In the genomic region with DNA sequence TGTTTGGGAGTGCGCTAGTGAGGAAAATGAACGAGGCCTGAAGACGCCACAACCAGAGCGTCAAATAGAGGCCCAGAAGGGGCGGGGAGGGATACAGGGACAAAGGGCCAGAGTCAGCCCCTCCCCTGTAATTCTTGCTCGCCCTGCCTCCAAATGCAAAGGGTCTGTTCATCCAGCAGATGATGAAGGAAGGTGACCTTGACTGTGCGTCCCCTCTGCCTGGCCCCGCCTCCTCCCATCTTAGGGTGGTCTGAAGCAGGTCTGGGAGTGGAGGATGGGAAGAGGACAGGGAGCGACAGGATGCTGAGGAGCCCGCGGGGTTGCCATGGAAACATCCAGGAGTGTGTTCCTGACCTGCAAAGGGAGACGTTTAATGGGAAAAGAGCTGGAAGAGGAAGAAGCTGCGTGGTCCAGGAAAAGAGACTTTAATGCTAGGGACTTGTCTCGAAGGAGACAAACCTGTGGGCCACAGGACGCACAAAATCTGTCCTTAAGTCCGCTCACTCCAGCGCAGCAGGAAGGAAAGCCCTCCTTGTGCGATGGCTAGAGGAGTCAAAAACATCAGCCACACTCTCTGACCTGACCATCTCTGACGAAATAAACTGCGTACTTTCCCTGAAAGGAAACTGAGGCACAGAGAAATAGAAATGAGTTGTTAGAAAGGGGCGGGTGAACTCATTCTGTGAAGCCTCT, we compare ENCODE assay signal across 7 mouse cellular contexts. TPM values are rescaled to one million over a fixed set of nuclear protein-coding genes. Genes with fewer than 3 reads are reported as not detected.
DNase-seq lines count a peak whose midpoint lies in the region; TF ChIP-seq lines count a peak whose summit lies in the region.

No protein-coding gene starts in this region.

- H3K4me3 ChIP-seq in ES-Bruce4 (ENCODE audit: low read depth, low read length) = peak overlapping the region; percentile 12; the same call in 1 of the 2 replicates
- H3K4me3 ChIP-seq in hindbrain, embryonic 10.5 days = peak overlapping the region; percentile 41
- peak overlapping the region; percentile 44 for H3K4me3 ChIP-seq in midbrain, embryonic 10.5 days

- no peaks in the 10 kb centered on the region for H3K9me3 ChIP-seq in ES-Bruce4 (replicated peaks; ENCODE audit: control insufficient read depth, insufficient read depth, low read length, poor library complexity, severe bottlenecking)
- H3K9me3 ChIP-seq in hindbrain, embryonic 10.5 days = no peaks in the 10 kb centered on the region
- no peaks in the 10 kb centered on the region for H3K9me3 ChIP-seq in midbrain, embryonic 10.5 days (replicated peaks)

- no peak for TF ChIP-seq POLR2A in ES-Bruce4 (IDR thresholded peaks at IDR 0.05; ENCODE audit: insufficient read depth, low read length)

- no peaks in the 10 kb centered on the region for H3K27me3 ChIP-seq in ES-Bruce4 (ENCODE audit: control insufficient read depth, insufficient read depth, low read length, poor library complexity, severe bottlenecking)
- H3K27me3 ChIP-seq in hindbrain, embryonic 10.5 days (ENCODE audit: insufficient read depth, poor library complexity, severe bottlenecking) = peaks cover 64% of the 10 kb centered on the region
- peaks cover 46% of the 10 kb centered on the region for H3K27me3 ChIP-seq in midbrain, embryonic 10.5 days (ENCODE audit: low read depth, poor library complexity, severe bottlenecking)

- no peaks in the 10 kb centered on the region for H3K36me3 ChIP-seq in ES-Bruce4 (ENCODE audit: control insufficient read depth, insufficient read depth, low read length, poor library complexity, severe bottlenecking)
- no peaks in the 10 kb centered on the region for H3K36me3 ChIP-seq in hindbrain, embryonic 10.5 days
- no peaks in the 10 kb centered on the region for H3K36me3 ChIP-seq in midbrain, embryonic 10.5 days

- TF ChIP-seq CTCF in ES-Bruce4 (IDR thresholded peaks at IDR 0.05; ENCODE audit: low read depth, low read length) = no peak

- DNase-seq in R1 (ENCODE audit: low read depth, low spot score) = peak; percentile 96
- peak; percentile 72 for DNase-seq in hindbrain, embryonic 10.5 days (ENCODE audit: low spot score)
- DNase-seq in midbrain, embryonic 10.5 days (ENCODE audit: low spot score) = peak; percentile 63
- DNase-seq in telencephalon, adult 2 months (ENCODE audit: low read depth, low spot score) = peak; percentile 38
- DNase-seq in ovary, postnatal 10 days (ENCODE audit: low spot score) = no peak
- no peak for DNase-seq in thymus, postnatal 0 days (ENCODE audit: low spot score)

- H3K9ac ChIP-seq in ES-Bruce4 (ENCODE audit: low read depth, poor library complexity, severe bottlenecking) = no peak overlapping the region

- H3K27ac ChIP-seq in ES-Bruce4 (ENCODE audit: insufficient read depth, low read length) = no peak overlapping the region
- H3K27ac ChIP-seq in hindbrain, embryonic 10.5 days = peak overlapping the region; percentile 83
- peak overlapping the region; percentile 74 for H3K27ac ChIP-seq in midbrain, embryonic 10.5 days (replicated peaks)

- 2% methylated on average over 21 of the region's 21 CpGs for WGBS in hindbrain, embryonic 10.5 days
- WGBS in midbrain, embryonic 10.5 days = 2% methylated on average over 21 of the region's 21 CpGs

- peak; percentile 74; the same call in 1 of the 2 replicates for TF ChIP-seq EP300 in ES-Bruce4 (IDR thresholded peaks at IDR 0.05; ENCODE audit: insufficient read depth, low read depth, low read length)

- H3K4me1 ChIP-seq in ES-Bruce4 (ENCODE audit: control insufficient read depth, insufficient read depth, low read length) = peaks cover 3% of the 10 kb centered on the region
- peaks cover 31% of the 10 kb centered on the region for H3K4me1 ChIP-seq in hindbrain, embryonic 10.5 days (replicated peaks)
- H3K4me1 ChIP-seq in midbrain, embryonic 10.5 days = peaks cover 26% of the 10 kb centered on the region

RNA-seq across cellular contexts. Expression of gene Nrsn2, which starts 0.6 kb away (rescaled TPM):
- 1.1 TPM in 1 of 2 replicates, not detected in the other for polyA plus RNA-seq in ES-Bruce4 (2011; ENCODE audit: insufficient read depth, insufficient read length, low read depth, missing spikeins)
- 1.4 and 5.1 TPM in 2 replicates for polyA plus RNA-seq in hindbrain, embryonic 10.5 days (2016; fragmentation: Nextera tagmentation; extraction: Ambion mirVana)
- 1.3 and 3.7 TPM in 2 replicates for polyA plus RNA-seq in midbrain, embryonic 10.5 days (2016; fragmentation: Nextera tagmentation; extraction: Ambion mirVana)
- polyA plus RNA-seq in thymus, postnatal 0 days (2015; fragmentation: Nextera tagmentation; extraction: Ambion mirVana) = not detected in 2 replicates

RNA-seq across cellular contexts. Expression of gene Sox12, which starts 22.1 kb away (rescaled TPM):
- polyA plus RNA-seq in ES-Bruce4 (2011; ENCODE audit: insufficient read depth, insufficient read length, low read depth, missing spikeins) = 27.5 and 31.3 TPM in 2 replicates
- polyA plus RNA-seq in hindbrain, embryonic 10.5 days (2016; fragmentation: Nextera tagmentation; extraction: Ambion mirVana) = 9.5 and 11.1 TPM in 2 replicates
- polyA plus RNA-seq in midbrain, embryonic 10.5 days (2016; fragmentation: Nextera tagmentation; extraction: Ambion mirVana) = 8.6 and 9.2 TPM in 2 replicates
- polyA plus RNA-seq in thymus, postnatal 0 days (2015; fragmentation: Nextera tagmentation; extraction: Ambion mirVana) = 0.91 and 1.2 TPM in 2 replicates

RNA-seq across cellular contexts. Expression of gene Trib3, which starts 32.0 kb away (rescaled TPM):
- polyA plus RNA-seq in ES-Bruce4 (2011; ENCODE audit: insufficient read depth, insufficient read length, low read depth, missing spikeins) = 11.4 and 12.3 TPM in 2 replicates
- polyA plus RNA-seq in hindbrain, embryonic 10.5 days (2016; fragmentation: Nextera tagmentation; extraction: Ambion mirVana) = 1.3 and 3.0 TPM in 2 replicates
- polyA plus RNA-seq in midbrain, embryonic 10.5 days (2016; fragmentation: Nextera tagmentation; extraction: Ambion mirVana) = 2.2 and 2.8 TPM in 2 replicates
- polyA plus RNA-seq in thymus, postnatal 0 days (2015; fragmentation: Nextera tagmentation; extraction: Ambion mirVana) = 1.4 and 1.6 TPM in 2 replicates

RNA-seq across cellular contexts. Expression of gene Zcchc3, which starts 39.0 kb away (rescaled TPM):
- polyA plus RNA-seq in ES-Bruce4 (2011; ENCODE audit: insufficient read depth, insufficient read length, low read depth, missing spikeins) = 26.7 and 30.6 TPM in 2 replicates
- polyA plus RNA-seq in hindbrain, embryonic 10.5 days (2016; fragmentation: Nextera tagmentation; extraction: Ambion mirVana) = 45.9 and 47.9 TPM in 2 replicates
- 47.7 and 49.8 TPM in 2 replicates for polyA plus RNA-seq in midbrain, embryonic 10.5 days (2016; fragmentation: Nextera tagmentation; extraction: Ambion mirVana)
- polyA plus RNA-seq in thymus, postnatal 0 days (2015; fragmentation: Nextera tagmentation; extraction: Ambion mirVana) = 7.2 and 7.4 TPM in 2 replicates

RNA-seq across cellular contexts. Expression of gene 6820408C15Rik, which starts 39.6 kb away (rescaled TPM):
- polyA plus RNA-seq in ES-Bruce4 (2011; ENCODE audit: insufficient read depth, insufficient read length, low read depth, missing spikeins) = not detected in 2 replicates
- polyA plus RNA-seq in hindbrain, embryonic 10.5 days (2016; fragmentation: Nextera tagmentation; extraction: Ambion mirVana) = 1.3 and 3.3 TPM in 2 replicates
- polyA plus RNA-seq in midbrain, embryonic 10.5 days (2016; fragmentation: Nextera tagmentation; extraction: Ambion mirVana) = 0.99 and 1.2 TPM in 2 replicates
- 0.51 and 0.64 TPM in 2 replicates for polyA plus RNA-seq in thymus, postnatal 0 days (2015; fragmentation: Nextera tagmentation; extraction: Ambion mirVana)

Comparison
In these comparisons a context has a peak if more than half of its experiments do, and no peak if none do; other contexts are left out.
1. DNase-seq: peak in R1 (single experiment), hindbrain, embryonic 10.5 days (single experiment), midbrain, embryonic 10.5 days (single experiment) and telencephalon, adult 2 months (single experiment); none in ovary, postnatal 10 days (single experiment) and thymus, postnatal 0 days (single experiment).
2. Peak in every context shown above with its lines, with median percentiles within 50 percentile points of each other: H3K4me3 ChIP-seq.